Mouse (Mus musculus) liver, adult 2 months (tissue): Measurements from ENCODE around the gene Snap47.

Experiments
- CTCF ChIP-seq: fragments of 200-500 bp; IDR thresholded peaks from 2 replicates; pipeline ENCODE4 v1.5.1; 2011; ENCODE audit warnings: low read depth, low read length, control low read depth
- POLR2A ChIP-seq: fragments of 200-500 bp; IDR thresholded peaks from 2 replicates; pipeline ENCODE4 v1.6.1; 2011; ENCODE audit warnings: low read length, control low read depth; ENCODE audit not compliant: insufficient read depth; ENCODE audit errors: extremely low read depth

- TF ChIP-seq CTCF: no peak
- no peak for TF ChIP-seq POLR2A
These were observed 65.9 kb downstream of the Snap47 start for GRCm38 (mm10) chr11:59385123-59385522.
